Mouse (Mus musculus) brain, embryonic 18.5 days (tissue): ENCODE results near the gene Myh6.

Experiments
- DNase-seq: peaks from one replicate; pipeline ENCODE4 v3.0.0-alpha.2; 2012; ENCODE audit warnings: low read depth, low spot score

Myh6 gene

DNA sequence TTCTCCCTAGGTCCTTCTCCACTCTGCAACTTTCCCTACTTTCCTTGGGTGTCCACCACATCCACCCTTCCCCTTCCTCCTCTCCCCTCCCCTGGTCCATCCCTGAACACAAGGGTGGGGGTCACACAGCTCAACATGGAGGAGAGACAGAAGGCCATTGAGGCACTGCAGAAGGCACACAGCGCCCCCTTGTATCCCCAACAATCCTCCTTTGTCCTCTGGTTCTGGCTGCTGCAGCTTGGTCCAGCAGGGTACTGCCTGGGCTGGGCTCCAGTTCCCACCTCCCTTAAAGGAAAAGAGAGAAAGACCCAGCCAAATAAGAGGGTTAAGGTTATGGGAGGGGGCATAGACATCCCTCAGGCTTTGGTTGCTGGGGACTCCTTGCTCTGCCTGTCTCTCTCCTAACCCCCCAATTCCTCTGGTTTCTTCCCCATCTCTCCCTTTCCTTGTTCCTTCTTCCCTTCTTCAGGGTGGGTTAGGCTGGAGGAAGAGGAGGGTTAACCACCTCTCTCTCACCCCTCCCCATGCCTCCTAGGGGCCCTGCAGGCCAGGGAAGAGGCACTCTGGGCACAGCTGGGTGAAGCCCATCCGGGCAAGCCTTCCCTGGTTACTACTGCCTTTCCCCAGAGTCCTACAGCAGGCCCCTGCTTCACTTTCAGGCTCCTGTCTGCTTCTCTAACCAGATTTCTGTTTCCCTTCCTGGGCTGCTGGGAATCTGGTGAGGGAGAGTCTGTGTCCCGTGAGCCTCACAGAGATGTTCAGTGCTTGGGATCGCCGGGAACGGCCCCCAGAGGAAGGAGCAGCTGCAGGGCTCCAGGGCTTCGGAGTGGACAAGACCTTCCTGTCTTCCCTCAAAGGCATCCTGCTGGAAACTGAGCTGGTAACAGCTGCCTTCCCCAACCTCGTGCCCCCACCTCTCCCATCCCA is 30.6 kb downstream of the Myh6 start, which contains the start of gene Cmtm5:
Gene Cmtm5 (plus strand): TSS at position 358 of the 927 bp plus-strand sequence.
- no peak for DNase-seq

DNA sequence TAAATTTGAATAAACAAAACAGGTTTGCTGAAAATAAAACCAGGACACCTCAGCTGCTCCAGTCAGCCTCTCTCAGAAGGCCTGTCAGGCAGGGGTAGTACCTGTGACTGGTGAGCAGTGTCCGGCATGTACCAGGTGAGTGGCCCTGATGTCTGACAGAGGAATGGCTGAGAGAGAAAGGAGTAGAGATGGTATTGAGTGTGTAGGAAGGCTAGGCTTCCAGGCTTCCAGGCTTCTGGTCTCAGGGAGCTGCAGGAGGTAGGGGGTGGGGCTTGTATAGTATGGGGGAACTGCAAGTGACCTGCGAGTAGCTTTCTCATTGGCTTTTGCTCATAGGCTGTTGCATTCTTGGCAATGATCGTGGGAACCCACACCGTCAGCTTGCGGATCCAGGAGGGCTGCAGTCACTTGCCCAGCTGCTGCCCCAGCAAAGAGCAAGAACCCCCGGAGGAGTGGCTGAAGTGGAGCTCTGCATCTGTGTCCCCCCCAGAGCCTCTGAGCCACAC is 34.0 kb downstream of the Myh6 start, which contains the start of gene Il25:
Gene Il25 (plus strand): TSS at position 51 of the 506 bp plus-strand sequence.
- no peak for DNase-seq

DNA sequence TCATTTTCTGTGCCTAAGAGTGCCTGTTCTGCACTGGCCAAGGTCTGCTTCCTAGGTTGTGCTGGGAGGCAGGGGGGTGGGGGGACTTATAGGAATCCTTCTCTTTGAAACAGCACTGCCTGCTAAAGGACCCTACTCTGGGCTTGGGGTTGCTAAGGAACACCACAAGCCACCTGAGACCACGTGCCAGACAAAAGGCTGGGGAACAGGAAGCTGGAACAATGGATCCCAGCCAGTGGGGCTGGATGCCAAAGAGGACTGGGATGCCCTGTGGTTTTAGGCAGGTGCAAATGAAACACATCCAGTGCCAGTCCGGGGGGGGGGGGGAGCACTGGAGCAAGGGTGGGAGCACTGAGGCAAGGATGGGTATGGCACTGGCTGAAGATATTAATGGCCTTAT is 36.3 kb downstream of the Myh6 start:
- DNase-seq: no peak

GRCm38 (mm10) chr14:54929801-54930200 is 36.9 kb downstream of the Myh6 start:
- no peak for DNase-seq

- DNase-seq: no peak
These were observed 39.4 kb downstream of the Myh6 start for GRCm38 (mm10) chr14:54927296-54927695.

GRCm38 (mm10) chr14:54926401-54927158 is 40.1 kb downstream of the Myh6 start:
- no peak for DNase-seq

DNA sequence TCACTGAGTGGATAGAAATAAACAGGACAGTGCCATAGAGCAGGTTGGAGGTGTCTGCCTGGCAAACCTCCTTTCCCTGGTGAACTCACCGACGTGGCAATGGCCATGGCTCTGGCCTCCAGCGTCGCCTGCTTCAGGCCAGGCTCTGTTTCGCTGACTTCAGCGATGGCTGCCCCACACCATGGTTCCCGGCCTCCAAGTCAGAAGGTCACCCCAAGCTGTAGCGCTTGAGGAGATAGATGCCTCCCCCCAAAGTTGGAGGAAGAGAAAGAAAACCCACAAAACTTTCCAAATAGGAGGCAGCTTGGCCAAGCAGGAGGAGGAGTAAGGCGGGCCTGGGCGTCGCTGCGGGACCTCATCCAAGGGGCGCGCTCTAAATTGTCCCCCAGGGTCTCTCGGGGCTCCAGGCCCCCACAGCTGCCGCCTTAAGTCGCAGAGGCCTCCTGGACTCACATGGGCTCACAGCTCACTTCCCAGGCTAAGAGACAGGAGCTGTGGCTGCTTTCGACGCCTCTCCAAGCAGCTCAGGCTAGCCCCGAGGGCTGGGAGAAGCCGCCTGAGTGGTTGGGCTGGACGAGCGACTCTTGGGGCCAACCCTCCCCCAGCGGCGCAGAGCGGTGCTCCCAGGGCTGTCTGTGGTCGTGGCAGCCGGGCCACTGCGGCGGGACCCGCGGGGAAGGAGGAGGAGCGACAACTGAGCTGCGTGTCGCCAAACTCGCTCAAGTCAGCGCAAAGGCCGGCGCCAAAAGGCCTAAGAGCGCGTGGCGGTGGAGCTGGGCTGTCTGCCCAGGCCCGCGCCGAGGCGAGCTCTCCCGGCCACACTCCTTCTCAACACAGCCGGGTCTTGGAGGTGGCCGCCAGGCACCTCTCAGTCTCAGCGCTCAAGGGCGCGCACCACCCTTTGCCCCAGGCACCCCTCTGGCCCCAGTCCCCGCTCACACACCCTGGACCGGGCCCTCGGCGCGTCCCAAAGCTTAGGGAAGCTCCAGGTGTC is 41.1 kb downstream of the Myh6 start, which contains the start of gene Efs:
Gene Efs (minus strand): TSS at position 778 of the 994 bp plus-strand sequence.
- DNase-seq: no peak

DNA sequence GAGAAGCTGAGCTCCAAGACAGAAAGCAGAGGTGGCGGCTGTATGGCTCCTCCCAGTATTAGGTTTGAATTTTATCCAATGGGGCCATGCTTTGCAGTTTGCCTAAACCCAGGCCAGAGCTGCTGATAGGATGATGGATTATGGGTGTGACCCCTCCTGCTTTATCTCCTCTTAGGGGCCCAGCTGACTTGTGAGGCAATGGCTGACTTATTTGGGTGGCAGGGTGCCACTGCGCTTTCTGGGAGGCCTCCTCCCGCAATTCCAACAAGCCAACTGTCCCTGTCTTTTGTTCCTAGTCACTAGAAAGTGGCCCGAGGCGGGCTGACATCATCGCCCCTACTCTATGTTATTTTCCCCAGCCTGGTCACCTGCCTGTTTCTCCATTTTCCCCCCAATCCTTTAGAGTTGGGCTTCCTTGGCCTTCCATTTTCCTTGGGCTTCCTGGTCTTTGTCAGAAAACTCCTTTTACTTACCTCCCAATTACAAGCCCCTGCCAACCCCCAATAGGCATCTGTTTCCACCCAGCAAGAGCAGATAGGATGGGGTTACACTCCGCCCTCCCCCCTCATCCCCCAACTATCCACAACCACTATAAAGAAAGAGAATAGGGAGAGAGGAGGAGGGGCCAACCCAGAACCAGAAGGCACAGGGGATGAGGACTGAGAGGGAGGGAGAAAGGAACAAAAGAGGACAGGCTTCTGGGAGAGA is 41.9 kb downstream of the Myh6 start:
- DNase-seq: no peak

DNA sequence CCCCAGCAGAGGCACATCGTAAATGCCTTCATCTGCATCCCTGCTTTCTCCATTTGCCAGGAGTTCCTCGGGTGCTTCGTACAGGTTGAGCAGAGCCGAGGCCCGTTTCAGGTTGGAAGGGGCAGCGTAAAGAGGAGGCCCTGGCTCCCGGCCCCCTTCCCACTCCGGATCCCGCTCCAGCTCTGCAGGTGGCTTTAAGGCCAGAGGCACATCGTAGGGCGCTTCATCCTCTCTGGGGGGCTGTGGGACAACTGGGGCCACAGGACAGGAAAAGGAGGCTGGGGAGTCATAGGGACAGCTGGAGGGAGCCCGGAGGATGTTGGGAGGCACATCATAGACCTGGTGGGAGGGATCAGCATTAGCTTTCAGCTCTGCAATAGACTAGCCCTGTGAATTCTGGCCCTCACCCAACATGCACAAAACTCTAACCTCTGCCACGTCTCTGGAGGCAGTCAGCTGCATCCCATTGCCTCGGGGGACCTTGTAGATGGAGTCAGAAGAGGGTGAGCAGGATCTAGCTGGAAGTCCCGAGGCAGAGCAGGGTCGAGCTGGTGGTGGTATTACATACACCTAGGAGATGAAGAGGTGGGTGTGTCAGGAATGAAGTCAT is 46.5 kb downstream of the Myh6 start:
- no peak for DNase-seq

DNA sequence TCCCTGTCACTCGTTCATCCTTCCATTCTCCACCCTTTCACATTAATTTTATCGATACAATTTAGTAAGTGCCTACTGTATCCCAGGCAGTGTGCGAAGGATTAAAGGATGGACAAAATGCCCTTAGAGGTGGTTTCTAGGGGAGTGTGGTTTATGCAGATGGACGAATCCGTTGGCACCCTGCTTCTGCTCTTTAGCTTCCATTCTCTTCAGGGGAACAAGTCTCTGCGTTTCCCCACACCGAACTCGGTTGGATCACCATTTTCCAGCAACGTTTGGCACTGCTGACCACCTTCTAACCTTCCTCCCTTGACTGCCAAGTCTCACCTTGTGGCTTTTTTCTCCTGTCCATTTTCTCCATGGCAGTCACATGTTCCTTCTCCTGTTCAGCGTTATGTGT is 53.4 kb downstream of the Myh6 start:
- no peak for DNase-seq

DNA sequence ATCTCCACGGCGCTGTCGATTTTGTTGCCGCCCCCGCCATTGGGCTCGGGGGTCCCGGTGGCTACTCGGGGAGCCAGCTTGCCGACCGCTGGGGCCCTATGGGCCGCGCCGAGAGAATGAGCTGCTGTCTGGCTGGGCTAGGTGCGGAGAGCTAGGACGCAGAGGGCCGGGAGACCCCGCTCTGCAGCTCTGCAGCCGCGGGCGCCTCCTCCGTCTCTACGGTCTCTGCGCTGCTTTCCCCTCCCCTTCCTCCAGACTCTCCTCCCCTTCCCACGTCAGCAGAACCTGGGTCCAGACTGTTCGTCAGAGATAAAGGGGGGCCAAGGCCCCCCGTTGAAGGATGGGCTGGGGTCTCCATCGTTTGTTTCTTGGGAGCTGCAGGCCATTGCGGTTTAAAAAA is 53.8 kb downstream of the Myh6 start, which contains the start of gene Slc22a17:
Gene Slc22a17 (minus strand): TSS at position 247 of the 400 bp plus-strand sequence.
- DNase-seq: peak; percentile 84

GRCm38 (mm10) chr14:54912109-54912850 is 54.4 kb downstream of the Myh6 start:
- no peak for DNase-seq

DNA sequence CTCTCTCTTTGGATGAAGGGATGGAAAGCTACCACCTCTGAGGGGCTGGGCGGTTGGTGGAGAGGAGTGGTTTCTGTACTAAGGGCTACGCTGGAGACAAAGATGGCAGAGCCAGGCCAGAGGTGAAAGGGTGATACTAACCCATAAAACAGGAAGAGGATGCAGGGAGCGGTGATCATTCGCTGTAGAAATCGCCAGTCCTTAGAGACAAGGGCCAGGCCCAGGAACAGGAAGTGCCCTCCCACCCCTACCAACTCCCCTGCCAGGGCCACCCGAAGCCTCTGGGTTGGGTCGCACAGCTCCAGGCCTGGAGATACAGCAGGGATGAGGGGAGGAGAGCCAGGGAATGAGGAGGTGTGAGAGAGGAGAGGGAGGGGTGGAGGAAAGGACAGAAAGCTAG is 58.0 kb downstream of the Myh6 start:
- DNase-seq: no peak

DNA sequence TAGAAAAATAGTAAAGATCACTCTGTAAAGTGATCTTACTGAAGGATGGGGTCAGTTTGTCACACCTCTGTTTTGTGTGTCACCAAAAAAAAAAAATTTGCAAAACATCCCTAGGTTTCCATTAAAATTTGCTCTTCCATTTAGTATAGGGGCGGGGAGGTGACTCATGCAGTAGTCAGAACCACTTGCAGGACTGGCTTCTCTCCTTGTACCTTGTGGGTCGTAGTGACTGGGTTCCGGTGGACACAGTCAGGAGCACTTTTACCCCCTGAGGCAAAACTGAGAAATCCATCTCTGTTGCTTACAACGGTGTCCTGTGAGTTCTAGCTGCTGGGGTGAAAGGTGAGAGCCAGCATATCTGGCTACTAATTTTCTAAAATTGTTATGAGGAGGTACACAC is 63.1 kb downstream of the Myh6 start:
- no peak for DNase-seq

- no peak for DNase-seq
These were observed 66.3 kb downstream of the Myh6 start for GRCm38 (mm10) chr14:54900383-54900782.

DNA sequence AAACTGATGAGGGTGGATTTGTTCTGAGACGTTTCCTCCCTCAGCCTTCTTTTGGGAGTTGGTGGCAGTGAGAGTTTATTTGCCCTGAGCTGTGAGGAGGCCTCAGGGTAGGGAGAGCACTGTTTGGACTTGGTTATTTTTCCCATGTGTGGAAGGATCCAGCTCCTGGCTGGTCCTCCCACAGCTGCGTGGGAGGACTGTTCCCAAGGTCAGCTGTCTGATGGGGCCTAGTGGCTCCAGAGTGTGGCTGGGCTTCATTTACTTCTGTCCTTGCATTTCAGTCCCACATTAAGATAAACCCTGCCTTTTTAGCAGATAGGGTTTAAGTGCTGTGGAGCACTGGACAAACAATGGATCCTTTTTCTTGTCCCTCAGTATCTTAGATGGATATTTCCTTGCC is 69.3 kb downstream of the Myh6 start:
- DNase-seq: no peak

GRCm38 (mm10) chr14:54894296-54895151 is 72.2 kb downstream of the Myh6 start:
- no peak for DNase-seq

- DNase-seq: peak; percentile 100
These were observed 73.0 kb downstream of the Myh6 start for GRCm38 (mm10) chr14:54893651-54894181.
